Mouse (Mus musculus) MN1 (cell line): ENCODE data around the gene Ckm.
A peak's percentile ranks its signal among the peaks of the same experiment; 100 is the strongest.

Experiments used
- DNase-seq: peaks from one replicate; pipeline ENCODE4 v3.0.0-alpha.2; 2016; ENCODE audit warnings: low spot score

The Ckm gene

GRCm38 (mm10) chr7:19388699-19389413, 15.7 kb upstream of the Ckm start:
- peak; percentile 47 for DNase-seq

GRCm38 (mm10) chr7:19394484-19394883, 10.1 kb upstream of the Ckm start:
- DNase-seq = no peak

- DNase-seq = peak; percentile 45
Observed at GRCm38 (mm10) chr7:19399496-19400280, 4.9 kb upstream of the Ckm start.

GRCm38 (mm10) chr7:19400946-19401345, 3.6 kb upstream of the Ckm start:
- no peak for DNase-seq

- no peak for DNase-seq
Observed at GRCm38 (mm10) chr7:19402535-19403112, 2.0 kb upstream of the Ckm start.

- DNase-seq = no peak
Observed at GRCm38 (mm10) chr7:19403731-19404296, 762 bp upstream of the Ckm start, which contains the start of gene Klc3. Gene Klc3 (minus strand): TSS chr7:19404104.

GRCm38 (mm10) chr7:19405417-19405816, 841 bp downstream of the Ckm start:
- no peak for DNase-seq

- no peak for DNase-seq
Observed at GRCm38 (mm10) chr7:19409753-19410152, 5.2 kb downstream of the Ckm start.

- DNase-seq = no peak
Observed at GRCm38 (mm10) chr7:19410766-19411344, 6.3 kb downstream of the Ckm start.

GRCm38 (mm10) chr7:19411783-19412182, 7.2 kb downstream of the Ckm start:
- DNase-seq = no peak

- no peak for DNase-seq
Observed at GRCm38 (mm10) chr7:19413525-19413924, 8.9 kb downstream of the Ckm start.

GRCm38 (mm10) chr7:19416590-19416989, 12.0 kb downstream of the Ckm start:
- no peak for DNase-seq

GRCm38 (mm10) chr7:19420121-19420520, 15.5 kb downstream of the Ckm start:
- DNase-seq = no peak

GRCm38 (mm10) chr7:19420821-19421636, 16.5 kb downstream of the Ckm start:
- DNase-seq = no peak

- DNase-seq = no peak
Observed at GRCm38 (mm10) chr7:19423083-19423482, 18.5 kb downstream of the Ckm start.

GRCm38 (mm10) chr7:19424051-19424450, 19.5 kb downstream of the Ckm start:
- no peak for DNase-seq

- no peak for DNase-seq
Observed at GRCm38 (mm10) chr7:19426349-19426748, 21.8 kb downstream of the Ckm start.

GRCm38 (mm10) chr7:19426888-19427287, 22.3 kb downstream of the Ckm start:
- no peak for DNase-seq

- no peak for DNase-seq
Observed at GRCm38 (mm10) chr7:19427999-19428650, 23.5 kb downstream of the Ckm start.

- DNase-seq = no peak
Observed at GRCm38 (mm10) chr7:19429726-19430125, 25.1 kb downstream of the Ckm start.

- no peak for DNase-seq
Observed at GRCm38 (mm10) chr7:19430402-19430801, 25.8 kb downstream of the Ckm start.
